Mouse (Mus musculus) liver (tissue): ENCODE data around the gene Nmbr.

Experiments
- DNase-seq: peaks from one replicate; pipeline ENCODE4 v3.0.0-alpha.2; 2020; ENCODE audit warnings: mixed read lengths

The Nmbr gene

GRCm38 (mm10) chr10:14705072-14706066, at the start of gene Nmbr, which contains the start of gene Vta1:
TSS of gene Nmbr (plus strand) at chr10:14705591.
TSS of gene Vta1 (minus strand) at chr10:14705560.
- peak; percentile 94 for DNase-seq

GRCm38 (mm10) chr10:14660875-14661274, 44.5 kb upstream of the Nmbr start:
- DNase-seq, result no peak

GRCm38 (mm10) chr10:14666147-14666546, 39.2 kb upstream of the Nmbr start:
- no peak for DNase-seq

GRCm38 (mm10) chr10:14685663-14686062, 19.7 kb upstream of the Nmbr start:
- DNase-seq, result no peak

- DNase-seq, result no peak
Observed at GRCm38 (mm10) chr10:14688785-14689442, 16.5 kb upstream of the Nmbr start.

- DNase-seq, result no peak
Observed at GRCm38 (mm10) chr10:14690349-14690748, 15.0 kb upstream of the Nmbr start.

GRCm38 (mm10) chr10:14703239-14703638, 2.2 kb upstream of the Nmbr start:
- no peak for DNase-seq

GRCm38 (mm10) chr10:14703830-14704420, 1.5 kb upstream of the Nmbr start:
- no peak for DNase-seq

- no peak for DNase-seq
Observed at GRCm38 (mm10) chr10:14718114-14718513, 12.7 kb downstream of the Nmbr start, which contains the start of gene Gje1. TSS of gene Gje1 (minus strand) at chr10:14718214.

- no peak for DNase-seq
Observed at GRCm38 (mm10) chr10:14725671-14726070, 20.3 kb downstream of the Nmbr start.

GRCm38 (mm10) chr10:14734285-14734684, 28.9 kb downstream of the Nmbr start:
- DNase-seq, result no peak

- no peak for DNase-seq
Observed at GRCm38 (mm10) chr10:14759665-14760558, 54.5 kb downstream of the Nmbr start.

GRCm38 (mm10) chr10:14760618-14761017, 55.2 kb downstream of the Nmbr start:
- no peak for DNase-seq

- DNase-seq, result no peak
Observed at GRCm38 (mm10) chr10:14770227-14770910, 65.0 kb downstream of the Nmbr start.

GRCm38 (mm10) chr10:14774499-14774898, 69.1 kb downstream of the Nmbr start:
- DNase-seq, result no peak

- DNase-seq, result no peak
Observed at GRCm38 (mm10) chr10:14789969-14790368, 84.6 kb downstream of the Nmbr start.

- DNase-seq, result no peak
Observed at GRCm38 (mm10) chr10:14816970-14817369, 111.6 kb downstream of the Nmbr start.
